Mouse (Mus musculus): Measurements from ENCODE around the gene Robo4.

The Robo4 gene

GRCm38 (mm10) chr9:37452401-37452800 lies 50.7 kb downstream of the Robo4 start:
- in situ Hi-C loops (cut with MboI, MseI) = no loop called here

GRCm38 (mm10) chr9:37453328-37453727 lies 51.6 kb downstream of the Robo4 start:
- in situ Hi-C loops (cut with MboI, MseI) = no loop called here

GRCm38 (mm10) chr9:37454011-37454492 lies 52.4 kb downstream of the Robo4 start:
- in situ Hi-C loops (cut with MboI, MseI) = no loop called here

GRCm38 (mm10) chr9:37454991-37455390 lies 53.3 kb downstream of the Robo4 start:
- in situ Hi-C loops (cut with MboI, MseI) = no loop called here

GRCm38 (mm10) chr9:37455868-37456267 lies 54.2 kb downstream of the Robo4 start:
- in situ Hi-C loops (cut with MboI, MseI) = no loop called here

- in situ Hi-C loops (cut with MboI, MseI) = no loop called here
Measured at GRCm38 (mm10) chr9:37456481-37456910, 54.8 kb downstream of the Robo4 start.

GRCm38 (mm10) chr9:37457151-37457550 lies 55.5 kb downstream of the Robo4 start:
- in situ Hi-C loops (cut with MboI, MseI) = no loop called here

- in situ Hi-C loops (cut with MboI, MseI) = loop anchor here (5.0 kb wide), 3 partner anchors 78 to 163 kb away; partner anchors contain the start of gene Vsig2 (in 1 of the 2)
Measured at GRCm38 (mm10) chr9:37459665-37460042, 58.0 kb downstream of the Robo4 start.

GRCm38 (mm10) chr9:37460043-37460960 lies 58.6 kb downstream of the Robo4 start:
- in situ Hi-C loops (cut with MboI, MseI) = loop anchor here (5.0 kb wide), 3 partner anchors 77 to 162 kb away; partner anchors contain the start of gene Vsig2 (in 1 of the 2)

GRCm38 (mm10) chr9:37460961-37461340 lies 59.3 kb downstream of the Robo4 start:
- in situ Hi-C loops (cut with MboI, MseI) = loop anchor here (5.0 kb wide), 3 partner anchors 76 to 161 kb away; partner anchors contain the start of gene Vsig2 (in 1 of the 2)

- in situ Hi-C loops (cut with MboI, MseI) = loop anchor here (5.0 kb wide), 3 partner anchors 76 to 161 kb away; partner anchors contain the start of gene Vsig2 (in 1 of the 2)
Measured at GRCm38 (mm10) chr9:37461571-37461970, 59.9 kb downstream of the Robo4 start.

- in situ Hi-C loops (cut with MboI, MseI) = loop anchor here (5.0 kb wide), 3 partner anchors 75 to 160 kb away; partner anchors contain the start of gene Vsig2 (in 1 of the 2)
Measured at GRCm38 (mm10) chr9:37462764-37463163, 61.1 kb downstream of the Robo4 start.
